Mouse (Mus musculus) c-Kit-positive CD71-negative TER-119-negative erythroid progenitor cells, embryonic 14.5 days (primary cell): ENCODE data around the gene Krtcap2.
"Not testable (repeated sequence)": the region's sequence is repeated elsewhere in the genome, so short reads cannot be mapped to it uniquely, and the experiment has no call there.

ENCODE experiments used
- DNase-seq: peaks from one replicate; pipeline ENCODE4 v3.0.0-alpha.2; 2013; ENCODE audit warnings: low read depth

Krtcap2 gene

GRCm38 (mm10) chr3:89245688-89246171 lies at the start of gene Krtcap2:
Gene Krtcap2, plus strand, starts transcription at chr3:89245966.
- DNase-seq = no peak

GRCm38 (mm10) chr3:89195979-89196877 lies 49.5 kb upstream of the Krtcap2 start:
- peak; percentile 85 for DNase-seq

DNA sequence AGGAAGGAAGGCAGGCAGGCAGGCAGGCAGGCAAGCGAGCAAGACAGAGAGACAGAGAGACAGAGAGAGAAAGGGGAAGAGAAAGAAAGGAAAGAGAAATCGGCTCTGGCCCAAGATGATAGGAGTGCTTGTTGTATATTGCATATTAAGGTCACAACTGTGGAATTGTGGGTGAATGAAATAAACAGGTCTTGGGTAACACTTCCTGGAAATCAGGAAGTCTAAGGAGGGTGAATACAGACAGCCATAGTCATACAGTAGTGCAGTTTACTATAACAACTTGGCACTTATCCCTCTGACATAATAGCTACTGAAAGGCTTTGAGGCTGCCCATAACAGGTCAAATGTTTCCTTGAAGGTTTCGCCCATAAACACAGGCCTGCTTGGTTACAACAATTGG lies 45.9 kb upstream of the Krtcap2 start:
- no peak for DNase-seq

DNA sequence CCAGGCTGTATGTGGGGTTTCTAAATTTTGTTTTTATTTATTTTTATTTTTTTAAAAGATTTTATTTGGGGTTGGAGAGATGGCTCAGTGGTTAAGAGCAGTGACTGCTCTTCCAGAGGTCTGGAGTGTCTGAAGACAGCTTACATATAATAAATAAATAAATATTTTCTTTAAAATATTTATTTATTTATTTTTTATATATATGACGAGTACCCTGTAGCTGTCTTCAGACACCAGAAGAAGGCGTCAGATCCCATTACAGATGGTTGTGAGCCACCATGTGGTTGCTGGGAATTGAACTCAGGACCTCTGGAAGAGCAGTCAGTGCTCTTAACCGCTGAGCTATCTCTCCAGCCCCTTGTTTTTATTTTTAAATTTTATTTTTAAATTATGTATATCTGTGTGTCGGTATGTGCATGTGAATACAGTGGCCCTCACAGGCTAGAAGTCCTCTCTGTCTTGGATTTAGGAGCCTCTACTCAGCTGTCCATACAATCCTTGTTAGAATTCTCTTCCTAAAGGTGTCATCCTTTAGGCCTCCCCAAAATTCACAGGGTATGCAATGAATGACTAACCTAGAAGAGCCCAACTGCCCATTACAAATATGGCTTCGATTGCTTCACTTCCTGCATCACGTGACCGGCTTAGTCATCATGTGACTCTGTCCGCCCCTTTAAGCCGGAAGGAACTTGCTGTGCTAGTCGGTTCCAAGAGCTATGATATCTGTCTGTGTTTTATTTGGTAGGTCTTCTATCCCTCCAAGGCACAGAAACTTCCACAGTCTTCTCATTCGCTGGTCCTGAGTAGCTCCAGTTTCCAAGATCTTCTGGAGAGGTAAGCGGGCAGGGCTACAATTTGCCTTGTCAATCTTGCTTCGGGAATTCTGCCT lies 43.3 kb upstream of the Krtcap2 start, which contains the start of gene Gba:
TSS of gene Gba (plus strand) at position 676 of the 889 bp plus-strand sequence.
- DNase-seq = peak; percentile 94

GRCm38 (mm10) chr3:89203142-89203514 lies 42.6 kb upstream of the Krtcap2 start:
- DNase-seq = no peak

DNA sequence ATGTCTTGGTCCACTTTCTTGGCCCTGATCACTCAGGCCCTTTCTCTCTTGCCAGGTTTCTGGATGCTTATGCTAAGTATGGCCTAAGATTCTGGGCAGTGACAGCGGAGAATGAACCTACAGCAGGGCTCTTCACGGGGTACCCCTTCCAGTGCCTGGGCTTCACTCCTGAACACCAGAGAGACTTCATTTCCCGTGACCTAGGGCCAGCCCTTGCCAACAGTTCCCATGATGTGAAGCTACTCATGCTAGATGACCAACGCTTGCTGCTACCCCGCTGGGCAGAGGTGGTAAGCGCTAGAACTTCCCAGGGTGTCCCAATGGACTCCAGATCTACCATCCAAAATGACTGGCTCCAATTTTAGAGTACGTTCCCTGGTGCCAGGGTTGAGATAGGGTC lies 39.7 kb upstream of the Krtcap2 start:
- DNase-seq = no peak

GRCm38 (mm10) chr3:89206695-89207094 lies 39.1 kb upstream of the Krtcap2 start:
- DNase-seq = no peak

DNA sequence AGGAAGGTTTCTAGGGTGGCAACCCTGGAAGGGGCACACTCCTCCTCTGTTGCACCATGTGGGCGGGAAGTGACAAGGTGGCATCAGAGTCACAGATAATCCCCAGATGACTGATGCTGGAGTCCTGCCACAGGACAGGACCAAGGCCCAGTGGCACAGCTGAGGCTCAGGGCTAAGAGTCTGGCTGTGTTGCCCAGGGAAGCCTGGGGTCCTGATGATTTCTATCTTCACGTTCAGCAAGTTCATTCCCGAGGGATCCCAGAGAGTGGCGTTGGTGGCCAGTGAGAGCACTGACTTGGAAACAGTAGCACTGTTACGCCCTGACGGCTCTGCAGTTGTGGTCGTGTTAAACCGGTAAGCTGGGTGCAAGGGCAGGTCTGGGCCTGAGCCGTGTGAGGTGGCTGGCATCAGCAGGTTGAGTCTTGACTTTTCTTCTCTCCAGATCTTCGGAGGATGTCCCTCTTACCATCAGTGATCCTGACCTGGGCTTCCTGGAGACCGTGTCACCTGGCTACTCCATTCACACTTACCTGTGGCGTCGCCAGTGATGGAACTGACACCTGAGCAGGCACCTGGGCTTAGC lies 37.6 kb upstream of the Krtcap2 start:
- DNase-seq = no peak

DNA sequence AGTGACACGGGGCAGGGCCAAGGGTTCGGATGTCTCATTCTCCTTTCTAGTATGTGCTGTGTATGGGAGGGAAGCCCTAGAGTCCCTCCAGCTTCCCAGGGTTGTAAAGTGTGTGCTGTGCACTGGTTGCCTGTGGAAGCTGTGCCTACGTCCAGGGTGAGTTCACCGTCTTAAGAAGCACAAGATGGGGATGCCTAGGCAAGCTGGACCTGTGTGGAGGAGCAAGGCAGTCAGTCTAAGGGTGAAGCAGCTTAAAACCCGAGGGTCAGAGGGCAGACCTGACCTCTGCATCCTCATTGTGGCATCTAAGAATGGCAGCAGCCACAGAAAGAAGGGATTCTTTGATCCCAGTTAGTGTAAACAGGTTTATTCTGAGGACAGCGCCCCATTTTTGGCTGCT lies 37.0 kb upstream of the Krtcap2 start:
- DNase-seq = no peak

GRCm38 (mm10) chr3:89209731-89210130 lies 36.0 kb upstream of the Krtcap2 start:
- no peak for DNase-seq

DNA sequence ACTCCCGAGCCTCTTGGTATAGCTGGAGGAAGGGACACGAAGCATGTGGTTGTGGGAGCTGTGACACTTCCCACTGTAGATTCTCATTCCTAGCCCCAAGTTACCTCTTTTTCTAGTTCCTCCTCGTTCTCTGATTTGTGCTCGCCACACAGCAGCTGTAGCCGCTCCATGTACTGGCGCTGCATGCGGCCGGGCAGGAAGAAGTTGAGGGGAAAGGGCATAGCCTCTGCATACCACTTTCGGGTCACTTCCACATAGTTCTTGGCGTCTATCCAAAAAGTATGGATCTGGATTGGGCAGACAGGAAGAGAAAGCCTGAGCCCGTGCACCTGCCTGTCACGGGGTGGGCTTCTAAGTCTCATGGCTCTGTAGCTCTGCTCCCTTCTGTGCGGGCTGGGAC lies 35.6 kb upstream of the Krtcap2 start:
- no peak for DNase-seq

- no peak for DNase-seq
These were observed 35.0 kb upstream of the Krtcap2 start for GRCm38 (mm10) chr3:89210731-89211130.

- DNase-seq = peak; percentile 91
These were observed 31.8 kb upstream of the Krtcap2 start for GRCm38 (mm10) chr3:89213803-89214530.

DNA sequence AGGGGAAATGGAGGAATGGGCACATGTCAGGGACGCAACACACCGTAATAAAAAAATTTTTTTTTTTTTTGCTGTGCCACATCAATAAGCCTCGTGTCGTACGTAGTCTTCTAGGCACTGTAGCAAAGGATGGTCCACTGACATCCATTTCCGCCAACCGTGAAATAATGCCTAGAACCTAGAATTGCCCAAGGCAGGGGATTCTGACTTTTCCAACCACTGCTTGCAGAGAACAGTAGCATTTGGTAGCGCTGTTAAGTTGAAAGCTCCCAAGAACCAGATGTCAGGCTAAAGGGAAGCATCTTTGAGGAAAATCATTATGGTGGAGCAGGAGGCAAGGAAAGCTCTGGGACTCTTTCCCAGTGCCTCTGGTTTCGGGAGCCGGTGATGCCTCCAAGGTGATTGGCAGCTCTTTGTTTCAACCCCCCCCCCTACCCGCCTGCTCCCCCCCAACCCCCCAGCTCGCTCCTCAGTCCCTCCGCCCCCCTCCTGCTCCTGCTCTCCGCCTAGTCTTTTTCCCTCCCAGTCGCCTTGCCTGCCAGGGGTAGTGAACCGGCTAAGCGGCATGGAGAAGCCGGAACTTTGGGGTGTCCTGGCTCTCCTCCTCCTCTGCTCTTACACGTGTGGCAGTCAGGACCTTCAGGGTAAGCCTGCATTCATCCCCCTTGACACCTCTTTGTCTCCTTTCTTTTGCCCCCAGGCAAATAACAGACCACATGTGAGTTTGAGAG lies 30.9 kb upstream of the Krtcap2 start, which contains the start of gene Thbs3:
TSS of gene Thbs3 (plus strand) at position 500 of the 731 bp plus-strand sequence.
- DNase-seq = no peak

GRCm38 (mm10) chr3:89215853-89216252 lies 29.9 kb upstream of the Krtcap2 start:
- peak; percentile 91 for DNase-seq

- DNase-seq = not testable (repeated sequence)
These were observed 29.4 kb upstream of the Krtcap2 start for GRCm38 (mm10) chr3:89216407-89216806.

GRCm38 (mm10) chr3:89218271-89218670 lies 27.5 kb upstream of the Krtcap2 start:
- DNase-seq = no peak

- DNase-seq = no peak
These were observed 26.2 kb upstream of the Krtcap2 start for GRCm38 (mm10) chr3:89219546-89219945.

DNA sequence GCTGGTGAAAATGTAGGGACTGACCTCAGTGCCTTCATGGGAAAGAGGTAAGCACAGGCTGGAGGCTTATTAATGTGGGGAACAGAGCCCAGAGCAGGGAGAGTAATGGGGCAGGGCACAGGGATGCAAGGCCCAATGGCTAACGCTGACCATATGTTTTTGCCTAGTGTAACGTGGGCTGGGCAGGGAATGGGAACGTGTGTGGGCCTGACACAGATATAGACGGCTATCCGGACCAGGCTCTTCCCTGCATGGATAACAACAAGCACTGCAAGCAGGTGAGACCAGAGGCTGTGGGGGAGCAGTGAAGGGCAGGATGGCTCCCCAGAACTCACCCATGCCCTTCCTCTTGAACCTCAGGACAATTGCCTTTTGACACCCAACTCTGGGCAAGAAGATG lies 24.6 kb upstream of the Krtcap2 start:
- DNase-seq = no peak

- DNase-seq = no peak
These were observed 21.0 kb upstream of the Krtcap2 start for GRCm38 (mm10) chr3:89224796-89225195.

- no peak for DNase-seq
These were observed 20.4 kb upstream of the Krtcap2 start for GRCm38 (mm10) chr3:89225321-89225815.
